Mouse (Mus musculus) naive thymus-derived CD4-positive, alpha-beta T cell, adult 5 months (primary cell): ENCODE data around the gene Pfn5. TPM values are rescaled to one million over a fixed set of nuclear protein-coding genes. Genes with fewer than 3 reads are reported as not detected.

Source experiments
- polyA plus RNA-seq: library from polyadenylated mRNA; unstranded; fragments of 100-300 nt; shearing (Covaris generic); gene quantifications from one replicate; pipeline ENCODE4 v1.2.1, GENCODE M21; 2017

The Pfn5 gene
- polyA plus RNA-seq = not detected

DNA sequence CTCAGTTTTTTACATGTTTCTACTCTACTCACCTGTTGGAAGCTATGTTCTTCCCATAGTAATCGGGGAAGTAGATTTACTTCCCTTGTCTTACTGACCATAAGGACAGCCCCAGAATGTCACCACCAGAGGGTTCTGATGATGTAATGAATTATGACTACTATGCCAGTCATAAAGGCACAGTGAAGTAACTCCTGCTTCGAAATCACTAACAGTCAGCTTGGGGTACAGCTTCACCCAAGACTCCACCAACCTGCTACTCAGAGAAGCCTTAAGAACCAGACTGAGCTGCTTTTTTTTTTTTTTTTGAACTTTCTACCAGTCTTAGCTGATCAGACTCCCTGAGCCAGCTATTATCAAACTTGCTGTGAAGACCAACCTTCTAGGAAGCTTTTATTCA, at the start of gene Pfn5, which contains the start of gene Asb12:
Gene Pfn5 (plus strand): TSS at position 218 of the 400 bp plus-strand sequence.
Gene Asb12 (minus strand): TSS at position 101 of the 400 bp plus-strand sequence.

Other genes starting within 250 kb of the Pfn5 start
- gene Amer1, start 113.2 kb upstream of the Pfn5 start, polyA plus RNA-seq = 1.8 TPM
- gene Asb12, start 117 bp upstream of the Pfn5 start, polyA plus RNA-seq = not detected
- gene Zc4h2, start 100.4 kb downstream of the Pfn5 start, polyA plus RNA-seq = 3.3 TPM
- gene Zc3h12b, start 153.6 kb downstream of the Pfn5 start, polyA plus RNA-seq = 2.3 TPM